Mouse (Mus musculus): ENCODE measurements around the gene Myb. TPM values are rescaled to one million over a fixed set of nuclear protein-coding genes. Genes with fewer than 3 reads are reported as not detected.
A peak's percentile ranks its signal among the peaks of the same experiment; 100 is the strongest.

Gene Myb
- polyA plus RNA-seq (2014; fragmentation: Nextera tagmentation; extraction: Ambion mirVana) = 0.90 and 1.0 TPM in 2 replicates

GRCm38 (mm10) chr10:21160537-21161358 lies at the start of gene Myb:
Gene Myb (minus strand): TSS chr10:21160984.
- no peaks in the 10 kb centered on the region for H3K9me3 ChIP-seq (ENCODE audit: control insufficient read depth, low read length)
- peak; percentile 69 for ATAC-seq (ENCODE audit: insufficient number of reproducible peaks, insufficient read depth, low FRiP score, low read depth)
- H3K4me3 ChIP-seq (ENCODE audit: control insufficient read depth in 1 of 2, insufficient read depth in 1 of 2, low read depth in 1 of 2, low read length in 2 of 2) = peak within 1 kb of the TSS; percentile 65 to 74
- H3K4me1 ChIP-seq (ENCODE audit: control insufficient read depth in 2 of 2, insufficient read depth in 2 of 2, low read length in 2 of 2) = peaks cover 2 to 21% of the 10 kb centered on the region in 2 experiments; a peak in 2 of 4 replicates
- peaks cover 42% of the 10 kb centered on the region for H3K27me3 ChIP-seq (ENCODE audit: control insufficient read depth, insufficient read depth, low read length)
- WGBS = under 1% methylated on average over 73 of the region's 86 CpGs
- H3K9ac ChIP-seq (ENCODE audit: low read length) = peak within 1 kb of the TSS; percentile 82
- H3K27ac ChIP-seq (replicated peaks in 1 of 2; ENCODE audit: control insufficient read depth in 1 of 2, insufficient read depth in 1 of 2, low read depth in 2 of 2, low read length in 2 of 2) = no peak within 1 kb of the TSS
- H3K36me3 ChIP-seq (ENCODE audit: control insufficient read depth, insufficient read depth, low read length) = no peaks in the 10 kb centered on the region
- peak within 1 kb of the TSS; percentile 99 for H3K4me2 ChIP-seq (ENCODE audit: low read length)

GRCm38 (mm10) chr10:21207378-21207777 lies 46.6 kb upstream of the Myb start:
- Histone ChIP-seq H3K9me3 (ENCODE audit: control insufficient read depth, low read length) (no peaks in the 10 kb centered on the region), H3K4me1 (ENCODE audit: control insufficient read depth in 2 of 2, insufficient read depth in 2 of 2, low read length in 2 of 2) (no peaks in the 10 kb centered on the region), H3K27ac (replicated peaks in 1 of 2; ENCODE audit: control insufficient read depth in 1 of 2, insufficient read depth in 1 of 2, low read depth in 2 of 2, low read length in 2 of 2) (no peak overlapping the region), H3K36me3 (ENCODE audit: control insufficient read depth, insufficient read depth, low read length) (no peaks in the 10 kb centered on the region), H3K9ac (ENCODE audit: low read length) (no peak overlapping the region), H3K4me2 (ENCODE audit: low read length) (no peak overlapping the region), H3K4me3 (ENCODE audit: control insufficient read depth in 1 of 2, insufficient read depth in 1 of 2, low read depth in 1 of 2, low read length in 2 of 2) (no peak overlapping the region), H3K27me3 (ENCODE audit: control insufficient read depth, insufficient read depth, low read length) (no peaks in the 10 kb centered on the region)
- whole genome bisulfite sequencing = 52% methylated on average over 1 of the region's 1 CpGs
- ATAC-seq (ENCODE audit: insufficient number of reproducible peaks, insufficient read depth, low FRiP score, low read depth) = no peak

GRCm38 (mm10) chr10:21206232-21206631 lies 45.4 kb upstream of the Myb start:
- Histone ChIP-seq H3K4me1 (ENCODE audit: control insufficient read depth in 2 of 2, insufficient read depth in 2 of 2, low read length in 2 of 2) (no peaks in the 10 kb centered on the region), H3K9me3 (ENCODE audit: control insufficient read depth, low read length) (no peaks in the 10 kb centered on the region), H3K4me2 (ENCODE audit: low read length) (no peak overlapping the region), H3K9ac (ENCODE audit: low read length) (no peak overlapping the region), H3K27ac (replicated peaks in 1 of 2; ENCODE audit: control insufficient read depth in 1 of 2, insufficient read depth in 1 of 2, low read depth in 2 of 2, low read length in 2 of 2) (no peak overlapping the region), H3K27me3 (ENCODE audit: control insufficient read depth, insufficient read depth, low read length) (no peaks in the 10 kb centered on the region), H3K36me3 (ENCODE audit: control insufficient read depth, insufficient read depth, low read length) (no peaks in the 10 kb centered on the region), H3K4me3 (ENCODE audit: control insufficient read depth in 1 of 2, insufficient read depth in 1 of 2, low read depth in 1 of 2, low read length in 2 of 2) (no peak overlapping the region)
- no peak for ATAC-seq (ENCODE audit: insufficient number of reproducible peaks, insufficient read depth, low FRiP score, low read depth)
- 73% methylated on average over 2 of the region's 2 CpGs for WGBS

- Histone ChIP-seq H3K4me2 (ENCODE audit: low read length) (no peak overlapping the region), H3K27me3 (ENCODE audit: control insufficient read depth, insufficient read depth, low read length) (no peaks in the 10 kb centered on the region), H3K27ac (replicated peaks in 1 of 2; ENCODE audit: control insufficient read depth in 1 of 2, insufficient read depth in 1 of 2, low read depth in 2 of 2, low read length in 2 of 2) (no peak overlapping the region), H3K4me1 (ENCODE audit: control insufficient read depth in 2 of 2, insufficient read depth in 2 of 2, low read length in 2 of 2) (no peaks in the 10 kb centered on the region), H3K4me3 (ENCODE audit: control insufficient read depth in 1 of 2, insufficient read depth in 1 of 2, low read depth in 1 of 2, low read length in 2 of 2) (no peak overlapping the region), H3K9ac (ENCODE audit: low read length) (no peak overlapping the region), H3K36me3 (ENCODE audit: control insufficient read depth, insufficient read depth, low read length) (no peaks in the 10 kb centered on the region), H3K9me3 (ENCODE audit: control insufficient read depth, low read length) (no peaks in the 10 kb centered on the region)
- no peak for ATAC-seq (ENCODE audit: insufficient number of reproducible peaks, insufficient read depth, low FRiP score, low read depth)
- 43% methylated on average over 10 of the region's 10 CpGs for WGBS
These were observed 43.8 kb upstream of the Myb start for GRCm38 (mm10) chr10:21204496-21205085.

- Histone ChIP-seq H3K27ac (replicated peaks in 1 of 2; ENCODE audit: control insufficient read depth in 1 of 2, insufficient read depth in 1 of 2, low read depth in 2 of 2, low read length in 2 of 2) (no peak overlapping the region), H3K4me3 (ENCODE audit: control insufficient read depth in 1 of 2, insufficient read depth in 1 of 2, low read depth in 1 of 2, low read length in 2 of 2) (no peak overlapping the region), H3K27me3 (ENCODE audit: control insufficient read depth, insufficient read depth, low read length) (no peaks in the 10 kb centered on the region), H3K4me2 (ENCODE audit: low read length) (no peak overlapping the region), H3K9me3 (ENCODE audit: control insufficient read depth, low read length) (no peaks in the 10 kb centered on the region), H3K9ac (ENCODE audit: low read length) (no peak overlapping the region), H3K4me1 (ENCODE audit: control insufficient read depth in 2 of 2, insufficient read depth in 2 of 2, low read length in 2 of 2) (no peaks in the 10 kb centered on the region), H3K36me3 (ENCODE audit: control insufficient read depth, insufficient read depth, low read length) (no peaks in the 10 kb centered on the region)
- ATAC-seq (ENCODE audit: insufficient number of reproducible peaks, insufficient read depth, low FRiP score, low read depth) = no peak
- 77% methylated on average over 5 of the region's 5 CpGs for WGBS
These were observed 43.1 kb upstream of the Myb start for GRCm38 (mm10) chr10:21203886-21204285.

GRCm38 (mm10) chr10:21203461-21203860 lies 42.7 kb upstream of the Myb start:
- no peak overlapping the region for H3K9ac ChIP-seq (ENCODE audit: low read length)
- no peaks in the 10 kb centered on the region for H3K27me3 ChIP-seq (ENCODE audit: control insufficient read depth, insufficient read depth, low read length)
- no peak for ATAC-seq (ENCODE audit: insufficient number of reproducible peaks, insufficient read depth, low FRiP score, low read depth)
- no peak overlapping the region for H3K4me3 ChIP-seq (ENCODE audit: control insufficient read depth in 1 of 2, insufficient read depth in 1 of 2, low read depth in 1 of 2, low read length in 2 of 2)
- 89% methylated on average over 3 of the region's 3 CpGs for WGBS
- no peaks in the 10 kb centered on the region for H3K9me3 ChIP-seq (ENCODE audit: control insufficient read depth, low read length)
- H3K4me2 ChIP-seq (ENCODE audit: low read length) = no peak overlapping the region
- no peaks in the 10 kb centered on the region for H3K4me1 ChIP-seq (ENCODE audit: control insufficient read depth in 2 of 2, insufficient read depth in 2 of 2, low read length in 2 of 2)
- no peak overlapping the region for H3K27ac ChIP-seq (replicated peaks in 1 of 2; ENCODE audit: control insufficient read depth in 1 of 2, insufficient read depth in 1 of 2, low read depth in 2 of 2, low read length in 2 of 2)
- no peaks in the 10 kb centered on the region for H3K36me3 ChIP-seq (ENCODE audit: control insufficient read depth, insufficient read depth, low read length)

- WGBS = 68% methylated on average over 7 of the region's 7 CpGs
- Histone ChIP-seq H3K4me1 (ENCODE audit: control insufficient read depth in 2 of 2, insufficient read depth in 2 of 2, low read length in 2 of 2) (peaks cover 0 to 2% of the 10 kb centered on the region in 2 experiments; a peak in 2 of 4 replicates), H3K36me3 (ENCODE audit: control insufficient read depth, insufficient read depth, low read length) (no peaks in the 10 kb centered on the region)
These were observed 40.0 kb upstream of the Myb start for GRCm38 (mm10) chr10:21200761-21201160.

More at GRCm38 (mm10) chr10:21200761-21201160, 40.0 kb upstream of the Myb start:
- Histone ChIP-seq H3K4me3 (ENCODE audit: control insufficient read depth in 1 of 2, insufficient read depth in 1 of 2, low read depth in 1 of 2, low read length in 2 of 2) (no peak overlapping the region), H3K27ac (replicated peaks in 1 of 2; ENCODE audit: control insufficient read depth in 1 of 2, insufficient read depth in 1 of 2, low read depth in 2 of 2, low read length in 2 of 2) (no peak overlapping the region), H3K9me3 (ENCODE audit: control insufficient read depth, low read length) (no peaks in the 10 kb centered on the region), H3K27me3 (ENCODE audit: control insufficient read depth, insufficient read depth, low read length) (no peaks in the 10 kb centered on the region), H3K9ac (ENCODE audit: low read length) (no peak overlapping the region), H3K4me2 (ENCODE audit: low read length) (no peak overlapping the region)
- ATAC-seq (ENCODE audit: insufficient number of reproducible peaks, insufficient read depth, low FRiP score, low read depth) = no peak

Data from heart, embryonic 14.5 days (tissue).